Mouse (Mus musculus) spleen, embryonic (tissue): ENCODE data around the gene Ddx58.

Experiments used
- CTCF ChIA-PET: fragments of 350-600 bp; sonication (Branson Sonifier 250); formaldehyde crosslinking; loops from one replicate; lab custom pipeline; 2022; lab: Charles Lee

Gene Ddx58

GRCm38 (mm10) chr4:40239409-40240271, at the start of gene Ddx58:
Gene Ddx58, minus strand, starts transcription at chr4:40239828.
- CTCF ChIA-PET: interaction anchor here (0.7 kb wide), 2 partner anchors 95 to 1113 kb away, joined by 4 to 10 read pairs; no protein-coding TSS in a partner anchor

GRCm38 (mm10) chr4:40289046-40289445, 49.4 kb upstream of the Ddx58 start:
- CTCF ChIA-PET: interaction anchor here (0.6 to 0.9 kb wide), 3 partner anchors 12 to 77 kb away, joined by 3 to 5 read pairs (median 5); no protein-coding TSS in a partner anchor

- CTCF ChIA-PET: interaction anchor here (1.1 to 2.5 kb wide), 2 partner anchors 14 to 153 kb away, joined by 4 to 22 read pairs; no protein-coding TSS in a partner anchor
These were observed 47.8 kb upstream of the Ddx58 start for GRCm38 (mm10) chr4:40287415-40287814.

- CTCF ChIA-PET: interaction anchor here (0.7 to 2.5 kb wide), 4 partner anchors 71 to 152 kb away, joined by 3 to 22 read pairs (median 8); no protein-coding TSS in a partner anchor
These were observed 46.0 kb upstream of the Ddx58 start for GRCm38 (mm10) chr4:40285582-40285981.

- CTCF ChIA-PET: interaction anchor here (1.0 kb wide), 1 partner anchor 9 kb away, joined by 10 read pairs; no protein-coding TSS in a partner anchor
These were observed 39.8 kb upstream of the Ddx58 start, which contains the start of gene Ndufb6 for GRCm38 (mm10) chr4:40279276-40279900. Gene Ndufb6, minus strand, starts transcription at chr4:40279421.

GRCm38 (mm10) chr4:40278880-40279275, 39.2 kb upstream of the Ddx58 start:
- CTCF ChIA-PET: interaction anchor here (1.0 kb wide), 1 partner anchor 9 kb away, joined by 10 read pairs; no protein-coding TSS in a partner anchor

- CTCF ChIA-PET: interaction anchor here (0.6 to 1.0 kb wide), 2 partner anchors 24 to 32 kb away, joined by 3 to 7 read pairs; no protein-coding TSS in a partner anchor
These were observed 29.9 kb upstream of the Ddx58 start, which contains the start of the genes Smim27 and Topors for GRCm38 (mm10) chr4:40269430-40270032. Gene Smim27, plus strand, starts transcription at chr4:40269579. Gene Topors, minus strand, starts transcription at chr4:40269850.

- CTCF ChIA-PET: interaction anchor here (1.0 to 1.1 kb wide), 2 partner anchors 20 to 31 kb away, joined by 3 to 5 read pairs; no protein-coding TSS in a partner anchor
These were observed 29.2 kb upstream of the Ddx58 start for GRCm38 (mm10) chr4:40268835-40269234.

- CTCF ChIA-PET: interaction anchor here (0.6 to 1.1 kb wide), 2 partner anchors 20 to 438 kb away, joined by 3 to 5 read pairs; no protein-coding TSS in a partner anchor
These were observed 28.7 kb upstream of the Ddx58 start for GRCm38 (mm10) chr4:40268204-40268813.

- CTCF ChIA-PET: no interaction called here
These were observed 28.1 kb upstream of the Ddx58 start for GRCm38 (mm10) chr4:40267681-40268080.

GRCm38 (mm10) chr4:40264321-40264720, 24.7 kb upstream of the Ddx58 start:
- CTCF ChIA-PET: no interaction called here

GRCm38 (mm10) chr4:40254385-40255103, 14.9 kb upstream of the Ddx58 start:
- CTCF ChIA-PET: no interaction called here

GRCm38 (mm10) chr4:40253766-40254165, 14.1 kb upstream of the Ddx58 start:
- CTCF ChIA-PET: no interaction called here

- CTCF ChIA-PET: no interaction called here
These were observed 11.4 kb upstream of the Ddx58 start for GRCm38 (mm10) chr4:40250984-40251383.

GRCm38 (mm10) chr4:40244035-40244434, 4.4 kb upstream of the Ddx58 start:
- CTCF ChIA-PET: no interaction called here

GRCm38 (mm10) chr4:40243006-40243405, 3.4 kb upstream of the Ddx58 start:
- CTCF ChIA-PET: no interaction called here

GRCm38 (mm10) chr4:40241928-40242327, 2.3 kb upstream of the Ddx58 start:
- CTCF ChIA-PET: no interaction called here

GRCm38 (mm10) chr4:40240272-40240744, 680 bp upstream of the Ddx58 start:
- CTCF ChIA-PET: interaction anchor here (0.7 kb wide), 1 partner anchor 96 kb away, joined by 10 read pairs; no protein-coding TSS in a partner anchor

GRCm38 (mm10) chr4:40238483-40239408, 882 bp downstream of the Ddx58 start:
- CTCF ChIA-PET: interaction anchor here (0.8 kb wide), 1 partner anchor 30 kb away, joined by 3 read pairs; the partner anchor contains the start of genes Smim27 and Topors
